Mouse (Mus musculus): ENCODE results near the gene Gm10153. TPM values are rescaled to one million over a fixed set of nuclear protein-coding genes. Genes with fewer than 3 reads are reported as not detected.
"Not testable (repeated sequence)": the region's sequence is repeated elsewhere in the genome, so short reads cannot be mapped to it uniquely, and the experiment has no call there.

Gene Gm10153
- polyA plus RNA-seq, 1 experiment, result not detected

- no peak for TF ChIP-seq MYOD1 (IDR thresholded peaks at IDR 0.05; ENCODE audit: control insufficient read depth in 1 of 3, insufficient read length in 2 of 3, low read depth in 2 of 3)
- TF ChIP-seq SRF (IDR thresholded peaks at IDR 0.05; ENCODE audit: control insufficient read depth, insufficient read length, low read depth), result no peak
- TF ChIP-seq TCF3 (IDR thresholded peaks at IDR 0.05; ENCODE audit: insufficient read length, low read depth), result no peak
- no peak for TF ChIP-seq MAX (IDR thresholded peaks at IDR 0.05; ENCODE audit: low read depth)
- no peak for TF ChIP-seq MYOG (IDR thresholded peaks at IDR 0.05; ENCODE audit: control insufficient read depth in 1 of 3, insufficient read depth in 1 of 3, insufficient read length in 2 of 3, low read depth in 2 of 3)
- no peak for TF ChIP-seq USF1 (IDR thresholded peaks at IDR 0.05; ENCODE audit: low read depth)
- TF ChIP-seq CEBPB (IDR thresholded peaks at IDR 0.05; ENCODE audit: insufficient read depth, poor library complexity, severe bottlenecking), result no peak
- TF ChIP-seq E2F4 (IDR thresholded peaks at IDR 0.05; ENCODE audit: insufficient read depth), result no peak
- no peak for TF ChIP-seq TCF12 (IDR thresholded peaks at IDR 0.05; ENCODE audit: insufficient read depth, poor library complexity, severe bottlenecking)
- no peak for TF ChIP-seq REST (IDR thresholded peaks at IDR 0.05; ENCODE audit: insufficient read depth, insufficient read length)
- TF ChIP-seq POLR2AphosphoS2 (IDR thresholded peaks at IDR 0.05; ENCODE audit: insufficient read length, low read depth), result no peak
- no peak for TF ChIP-seq POLR2A (IDR thresholded peaks at IDR 0.05; ENCODE audit: insufficient read length, low read depth)
Measured at GRCm38 (mm10) chr7:142145413-142145940, 44.7 kb downstream of the Gm10153 start.

GRCm38 (mm10) chr7:142144507-142144906 is 45.7 kb downstream of the Gm10153 start, which contains the start of gene Gm45337:
TSS of gene Gm45337 (minus strand) at chr7:142144607.
- no peak within 1 kb of the TSS for H3K4me3 ChIP-seq
- no peaks in the 10 kb centered on the region for H3K36me3 ChIP-seq (ENCODE audit: control insufficient read depth, insufficient read depth)
- no peaks in the 10 kb centered on the region for H3K27me3 ChIP-seq (ENCODE audit: control insufficient read depth, insufficient read depth, insufficient read length)
- H3ac ChIP-seq (ENCODE audit: control insufficient read depth, insufficient read length), result no peak within 1 kb of the TSS
- TF ChIP-seq POLR2AphosphoS2 (IDR thresholded peaks at IDR 0.05; ENCODE audit: insufficient read length, low read depth), result no peak
- no peak for TF ChIP-seq MYOD1 (IDR thresholded peaks at IDR 0.05; ENCODE audit: control insufficient read depth in 1 of 3, insufficient read length in 2 of 3, low read depth in 2 of 3)
- no peak for TF ChIP-seq REST (IDR thresholded peaks at IDR 0.05; ENCODE audit: insufficient read depth, insufficient read length)
- TF ChIP-seq TCF12 (IDR thresholded peaks at IDR 0.05; ENCODE audit: insufficient read depth, poor library complexity, severe bottlenecking), result no peak
- no peak for TF ChIP-seq E2F4 (IDR thresholded peaks at IDR 0.05; ENCODE audit: insufficient read depth)
- no peak for TF ChIP-seq MYOG (IDR thresholded peaks at IDR 0.05; ENCODE audit: control insufficient read depth in 1 of 3, insufficient read depth in 1 of 3, insufficient read length in 2 of 3, low read depth in 2 of 3)
- no peak for TF ChIP-seq SRF (IDR thresholded peaks at IDR 0.05; ENCODE audit: control insufficient read depth, insufficient read length, low read depth)
- TF ChIP-seq MAX (IDR thresholded peaks at IDR 0.05; ENCODE audit: low read depth), result no peak
- no peak for TF ChIP-seq TCF3 (IDR thresholded peaks at IDR 0.05; ENCODE audit: insufficient read length, low read depth)
- no peak for TF ChIP-seq USF1 (IDR thresholded peaks at IDR 0.05; ENCODE audit: low read depth)
- no peak for TF ChIP-seq POLR2A (IDR thresholded peaks at IDR 0.05; ENCODE audit: insufficient read length, low read depth)
- TF ChIP-seq CEBPB (IDR thresholded peaks at IDR 0.05; ENCODE audit: insufficient read depth, poor library complexity, severe bottlenecking), result no peak
- H3K4me2 ChIP-seq (ENCODE audit: low read depth), result no peak within 1 kb of the TSS
- H3K79me2 ChIP-seq (ENCODE audit: control insufficient read depth, insufficient read depth), result no peaks in the 10 kb centered on the region

More at GRCm38 (mm10) chr7:142145413-142145940, 44.7 kb downstream of the Gm10153 start:
- H3ac ChIP-seq (ENCODE audit: control insufficient read depth, insufficient read length), result no peak overlapping the region
- H3K79me2 ChIP-seq (ENCODE audit: control insufficient read depth, insufficient read depth), result no peaks in the 10 kb centered on the region
- no peaks in the 10 kb centered on the region for H3K36me3 ChIP-seq (ENCODE audit: control insufficient read depth, insufficient read depth)
- no peak overlapping the region for H3K4me3 ChIP-seq
- H3K27me3 ChIP-seq (ENCODE audit: control insufficient read depth, insufficient read depth, insufficient read length), result no peaks in the 10 kb centered on the region
- H3K4me2 ChIP-seq (ENCODE audit: low read depth), result no peak overlapping the region

GRCm38 (mm10) chr7:142143506-142144010 is 46.6 kb downstream of the Gm10153 start:
- not testable (repeated sequence) for H3K27me3 ChIP-seq (ENCODE audit: control insufficient read depth, insufficient read depth, insufficient read length)

GRCm38 (mm10) chr7:142140696-142141095 is 49.5 kb downstream of the Gm10153 start:
- H3K27me3 ChIP-seq (ENCODE audit: control insufficient read depth, insufficient read depth, insufficient read length), result no peaks in the 10 kb centered on the region
- H3K36me3 ChIP-seq (ENCODE audit: control insufficient read depth, insufficient read depth), result no peaks in the 10 kb centered on the region
- H3K4me2 ChIP-seq (ENCODE audit: low read depth), result no peak overlapping the region
- no peak for TF ChIP-seq E2F4 (IDR thresholded peaks at IDR 0.05; ENCODE audit: insufficient read depth)
- no peak for TF ChIP-seq MYOG (IDR thresholded peaks at IDR 0.05; ENCODE audit: control insufficient read depth in 1 of 3, insufficient read depth in 1 of 3, insufficient read length in 2 of 3, low read depth in 2 of 3)
- TF ChIP-seq MAX (IDR thresholded peaks at IDR 0.05; ENCODE audit: low read depth), result no peak
- TF ChIP-seq MYOD1 (IDR thresholded peaks at IDR 0.05; ENCODE audit: control insufficient read depth in 1 of 3, insufficient read length in 2 of 3, low read depth in 2 of 3), result no peak
- H3K79me2 ChIP-seq (ENCODE audit: control insufficient read depth, insufficient read depth), result no peaks in the 10 kb centered on the region
- H3K4me3 ChIP-seq, result no peak overlapping the region
- H3ac ChIP-seq (ENCODE audit: control insufficient read depth, insufficient read length), result no peak overlapping the region

More at GRCm38 (mm10) chr7:142143506-142144010, 46.6 kb downstream of the Gm10153 start:
- peak in 2 of 3 experiments; percentile 28 to 52 for TF ChIP-seq MYOD1 (IDR thresholded peaks at IDR 0.05; ENCODE audit: control insufficient read depth in 1 of 3, insufficient read length in 2 of 3, low read depth in 2 of 3)
- not testable (repeated sequence) for H3K4me2 ChIP-seq (ENCODE audit: low read depth); H3K79me2 ChIP-seq (ENCODE audit: control insufficient read depth, insufficient read depth); H3K4me3 ChIP-seq; H3K36me3 ChIP-seq (ENCODE audit: control insufficient read depth, insufficient read depth); H3ac ChIP-seq (ENCODE audit: control insufficient read depth, insufficient read length)

Other genes with a start within 250 kb of the Gm10153 start
- gene Brsk2, start 240.6 kb downstream of the Gm10153 start, polyA plus RNA-seq (2012; fragmentation: generic; extraction: Trizol), result 0.05 TPM
- 39.2 TPM for gene Mob2, start 129.3 kb downstream of the Gm10153 start, polyA plus RNA-seq (2012; fragmentation: generic; extraction: Trizol)
- 9.1 TPM for gene Dusp8, start 94.5 kb downstream of the Gm10153 start, polyA plus RNA-seq (2012; fragmentation: generic; extraction: Trizol)
- gene Gm45618, start 69.7 kb downstream of the Gm10153 start, polyA plus RNA-seq (2012; fragmentation: generic; extraction: Trizol), result not detected
- not detected for gene Gm39115, start 54.4 kb downstream of the Gm10153 start, polyA plus RNA-seq (2012; fragmentation: generic; extraction: Trizol)
- gene Gm45337, start 45.8 kb downstream of the Gm10153 start, polyA plus RNA-seq (2012; fragmentation: generic; extraction: Trizol), result not detected
- not detected for gene Gm29735, start 33.3 kb downstream of the Gm10153 start, polyA plus RNA-seq (2012; fragmentation: generic; extraction: Trizol)
- not detected for gene Gm4553, start 24.6 kb downstream of the Gm10153 start, polyA plus RNA-seq (2012; fragmentation: generic; extraction: Trizol)
- gene Krtap5-2, start 14.4 kb downstream of the Gm10153 start, polyA plus RNA-seq (2012; fragmentation: generic; extraction: Trizol), result not detected
- gene Krtap5-3, start 11.0 kb upstream of the Gm10153 start, polyA plus RNA-seq (2012; fragmentation: generic; extraction: Trizol), result not detected
- not detected for gene Gm7579, start 21.5 kb upstream of the Gm10153 start, polyA plus RNA-seq (2012; fragmentation: generic; extraction: Trizol)
- not detected for gene Krtap5-5, start 39.6 kb upstream of the Gm10153 start, polyA plus RNA-seq (2012; fragmentation: generic; extraction: Trizol)
- not detected for gene Gm40460, start 50.7 kb upstream of the Gm10153 start, polyA plus RNA-seq (2012; fragmentation: generic; extraction: Trizol)
- not detected for gene Gm2431, start 68.0 kb upstream of the Gm10153 start, polyA plus RNA-seq (2012; fragmentation: generic; extraction: Trizol)
- not detected for gene Gm4559, start 84.0 kb upstream of the Gm10153 start, polyA plus RNA-seq (2012; fragmentation: generic; extraction: Trizol)
- not detected for gene Krtap5-1, start 106.7 kb upstream of the Gm10153 start, polyA plus RNA-seq (2012; fragmentation: generic; extraction: Trizol)
- not detected for gene Krtap5-4, start 113.2 kb upstream of the Gm10153 start, polyA plus RNA-seq (2012; fragmentation: generic; extraction: Trizol)
- 5.4 TPM for gene Ifitm10, start 183.4 kb upstream of the Gm10153 start, polyA plus RNA-seq (2012; fragmentation: generic; extraction: Trizol)
- gene Gm49369, start 192.3 kb upstream of the Gm10153 start, polyA plus RNA-seq (2012; fragmentation: generic; extraction: Trizol), result 0.31 TPM
- gene Ctsd, start 197.6 kb upstream of the Gm10153 start, polyA plus RNA-seq (2012; fragmentation: generic; extraction: Trizol), result 887 TPM
- gene Syt8, start 244.5 kb upstream of the Gm10153 start, polyA plus RNA-seq (2012; fragmentation: generic; extraction: Trizol), result 14.5 TPM

Data from myocyte (in vitro differentiated cells).